Mouse (Mus musculus): Measurements from ENCODE around the gene Dzip1.

DNA sequence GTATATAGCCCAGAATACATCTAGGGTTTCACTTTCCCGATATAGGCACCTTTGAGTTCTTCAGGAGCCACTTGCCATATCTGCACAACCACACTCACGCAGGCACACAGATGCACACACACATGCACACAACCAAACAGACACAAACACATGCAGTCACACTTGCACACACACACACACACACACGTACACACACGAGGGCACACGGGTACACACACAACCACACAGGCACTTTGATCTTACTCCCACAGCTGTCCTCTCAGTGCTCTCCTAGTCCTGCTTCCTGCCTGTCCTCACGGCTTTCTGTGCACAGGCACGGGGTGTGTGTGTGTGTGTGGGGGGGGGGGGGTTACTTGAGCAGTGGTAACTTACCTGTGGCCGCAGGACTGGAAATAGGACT lies 7.7 kb upstream of the Dzip1 start:
- TF ChIP-seq CTCF (IDR thresholded peaks at IDR 0.05; ENCODE audit: low read depth), result no peak
- TF ChIP-seq EP300 (IDR thresholded peaks at IDR 0.05; ENCODE audit: low read depth), result no peak
